Mouse (Mus musculus): ENCODE data around the gene Phlpp1.

DNA sequence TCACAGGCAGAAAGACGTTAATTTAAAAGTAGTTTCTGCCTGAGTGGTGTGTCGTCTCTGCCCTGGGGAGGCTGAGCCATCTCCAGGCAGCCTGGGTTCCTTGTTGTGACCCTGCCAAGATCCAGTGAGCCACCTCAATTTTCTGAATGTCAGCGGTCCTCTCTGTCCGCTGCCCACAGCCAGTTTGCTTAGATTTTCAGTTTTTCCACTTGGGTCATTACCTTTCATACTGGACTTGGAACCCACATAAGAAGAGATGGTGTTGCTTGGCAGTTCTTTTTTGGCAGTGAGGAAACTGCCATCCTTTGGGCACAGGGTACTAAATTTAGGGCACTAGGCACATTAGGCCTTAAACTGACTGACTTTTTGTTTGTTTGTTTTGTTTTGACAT, 60.9 kb downstream of the Phlpp1 start:
- no peak for TF ChIP-seq CTCF (IDR thresholded peaks at IDR 0.05; ENCODE audit: insufficient read depth, low read depth, low read length)
- TF ChIP-seq POLR2A (IDR thresholded peaks at IDR 0.05; ENCODE audit: insufficient read depth, low read depth, low read length), result no peak
